Mouse (Mus musculus) liver, embryonic 14.5 days (tissue): ENCODE measurements around the gene E130116L18Rik. TPM values are rescaled to one million over a fixed set of nuclear protein-coding genes. Genes with fewer than 3 reads are reported as not detected.

ENCODE experiments used
- ATAC-seq: fragments of 200-750 bp; cut with Nextera tagmentation; 2 replicates; pipeline ENCODE4 v1.8.0; 2017; ENCODE audit warnings: moderate number of reproducible peaks, mild to moderate bottlenecking, moderate library complexity; ENCODE audit not compliant: insufficient read depth
- DNase-seq, 3 experiments: peaks; one replicate each; pipeline ENCODE4 v3.0.0-alpha.2; 2012 to 2013; ENCODE audit warnings: low read depth in 3 of 3, low spot score in 3 of 3
- H3K27ac ChIP-seq: fragments of 300-500 bp; sonication (generic); 2 replicates; pipeline ENCODE4 v1.5.1; 2014; ENCODE audit warnings: moderate library complexity, mild to moderate bottlenecking, control low read depth, inconsistent platforms
- H3K27me3 ChIP-seq: fragments of 300-500 bp; sonication (generic); 2 replicates; pipeline ENCODE4 v1.6.1; 2014; ENCODE audit warnings: mild to moderate bottlenecking, low read length, moderate library complexity; ENCODE audit not compliant: control insufficient read depth, insufficient read depth
- H3K36me3 ChIP-seq: fragments of 300-500 bp; sonication (generic); replicated peaks from 2 replicates; pipeline ENCODE4 v1.6.1; 2014; ENCODE audit warnings: low read depth; ENCODE audit not compliant: control insufficient read depth, insufficient read depth
- H3K4me1 ChIP-seq, 2 experiments: fragments of 200-500 bp in 1 of 2; fragments of 300-500 bp in 1 of 2; sonication (generic) in 1 of 2; replicated peaks; 2 replicates each; pipeline ENCODE4 v1.6.1; 2012 to 2014; ENCODE audit warnings: antibody characterized with exemption in 1 of 2, inconsistent platforms in 1 of 2, low read length in 1 of 2; ENCODE audit not compliant: control insufficient read depth in 2 of 2, insufficient read depth in 2 of 2
- H3K4me2 ChIP-seq: fragments of 300-500 bp; sonication (generic); 2 replicates; pipeline ENCODE4 v1.6.1; 2014; ENCODE audit warnings: low read depth, mild to moderate bottlenecking, control low read depth, moderate library complexity
- H3K4me3 ChIP-seq, 2 experiments: fragments of 200-500 bp in 1 of 2; fragments of 300-500 bp in 1 of 2; sonication (generic) in 1 of 2; 2 replicates each; pipeline ENCODE4 v1.5.1; 2012 to 2014; ENCODE audit warnings: low read depth in 2 of 2, low read length in 2 of 2, mild to moderate bottlenecking in 2 of 2, control low read depth in 1 of 2, inconsistent platforms in 1 of 2, moderate library complexity in 1 of 2; ENCODE audit not compliant: insufficient read depth in 1 of 2
- H3K9ac ChIP-seq: fragments of 300-500 bp; sonication (generic); replicated peaks from 2 replicates; pipeline ENCODE4 v1.6.1; 2014; ENCODE audit warnings: mild to moderate bottlenecking, control low read depth, moderate library complexity
- H3K9me3 ChIP-seq: fragments of 300-500 bp; sonication (generic); 2 replicates; pipeline ENCODE4 v1.6.1; 2016; ENCODE audit warnings: low read length, mixed read lengths; ENCODE audit not compliant: control insufficient read depth
- CTCF ChIP-seq: IDR thresholded peaks from 2 replicates; pipeline ENCODE4 v1.5.1; 2016; ENCODE audit warnings: antibody characterized with exemption, low read depth, control low read depth
- EP300 ChIP-seq: IDR thresholded peaks from 2 replicates; pipeline ENCODE4 v1.6.1; 2016; ENCODE audit warnings: antibody characterized with exemption, low read depth
- WGBS: fragments of 180-500 bp; shearing (Covaris S2); extraction: QIAGEN DNeasy Blood & Tissue Kit; methylation state at CpG from one replicate; pipeline ENCODE4 v1.1.7; 2014; ENCODE audit not compliant: insufficient replicate concordance; 5-methylcytosine and 5-hydroxymethylcytosine counted together
- polyA plus RNA-seq, 2 experiments: library from polyadenylated mRNA; depleted of rRNA in 1 of 2; stranded (reverse) in 1 of 2; unstranded in 1 of 2; fragments of >200 nt; fragmentation: Nextera tagmentation in 1 of 2; extraction: Ambion mirVana in 1 of 2; gene quantifications; 2 replicates each; pipeline versions ENCODE4 v1.2.1 to v1.2.3; 2012 to 2014

The E130116L18Rik gene
- not detected in 2 replicates for polyA plus RNA-seq (2012; rRNA removed)
- polyA plus RNA-seq (2014; fragmentation: Nextera tagmentation; extraction: Ambion mirVana), result not detected in 2 replicates

- Histone ChIP-seq H3K4me2 (peak within 1 kb of the TSS; percentile 63), H3K9ac (peak within 1 kb of the TSS; percentile 51), H3K9me3 (no peaks in the 10 kb centered on the region), H3K4me1 (no peaks in the 10 kb centered on the region), H3K27me3 (peaks cover 10% of the 10 kb centered on the region), H3K4me3 (peak within 1 kb of the TSS; percentile 49 to 54), H3K36me3 (no peaks in the 10 kb centered on the region), H3K27ac (no peak within 1 kb of the TSS)
- DNase-seq (peak; percentile 26 to 45 (median 30)), ATAC-seq (peak; percentile 79)
- TF ChIP-seq EP300 (no peak), CTCF (no peak)
- WGBS, result 2% methylated on average over 72 of the region's 72 CpGs
Observed at GRCm38 (mm10) chr5:25222752-25223702, at the start of gene E130116L18Rik. Gene E130116L18Rik, minus strand, starts transcription at chr5:25223153.

DNA sequence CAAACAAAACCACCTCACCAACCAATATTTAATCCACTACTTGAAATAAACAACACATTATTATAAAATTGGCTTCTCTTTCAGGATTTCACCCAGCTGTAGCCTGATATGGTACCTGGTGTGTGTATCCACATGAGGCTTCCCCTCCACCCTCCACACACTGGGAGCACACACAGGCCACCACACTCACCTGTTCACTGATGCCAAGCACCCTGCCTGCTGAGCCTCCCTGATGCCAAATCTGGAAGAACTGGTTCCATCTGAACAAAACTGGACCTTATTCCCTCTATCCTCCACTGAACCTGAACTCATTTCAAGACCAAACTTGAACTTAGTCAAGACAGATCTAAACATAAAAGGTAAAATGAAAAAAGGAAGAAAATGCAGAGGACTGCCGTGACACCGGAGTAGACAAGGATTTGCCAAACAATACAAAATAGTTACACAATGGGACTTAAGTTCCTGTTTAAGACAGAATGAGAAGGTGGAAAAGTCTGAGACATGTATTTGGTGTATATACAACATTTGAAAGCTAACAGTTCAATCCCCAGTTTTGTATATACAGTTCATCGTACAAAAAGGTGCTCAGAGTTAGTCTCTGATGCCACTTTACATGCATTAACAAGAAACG is 45.4 kb upstream of the E130116L18Rik start:
- H3K4me2 ChIP-seq, result no peak overlapping the region
- H3K27ac ChIP-seq, result no peak overlapping the region
- DNase-seq (no peak), ATAC-seq (no peak)
- H3K4me3 ChIP-seq, result no peak overlapping the region
- TF ChIP-seq EP300, result no peak
- TF ChIP-seq CTCF, result no peak
- no peak overlapping the region for H3K9ac ChIP-seq
- H3K36me3 ChIP-seq, result no peaks in the 10 kb centered on the region
- WGBS, result 92% methylated on average over 4 of the region's 4 CpGs
- H3K4me1 ChIP-seq, result no peaks in the 10 kb centered on the region
- no peaks in the 10 kb centered on the region for H3K9me3 ChIP-seq
- no peaks in the 10 kb centered on the region for H3K27me3 ChIP-seq

DNA sequence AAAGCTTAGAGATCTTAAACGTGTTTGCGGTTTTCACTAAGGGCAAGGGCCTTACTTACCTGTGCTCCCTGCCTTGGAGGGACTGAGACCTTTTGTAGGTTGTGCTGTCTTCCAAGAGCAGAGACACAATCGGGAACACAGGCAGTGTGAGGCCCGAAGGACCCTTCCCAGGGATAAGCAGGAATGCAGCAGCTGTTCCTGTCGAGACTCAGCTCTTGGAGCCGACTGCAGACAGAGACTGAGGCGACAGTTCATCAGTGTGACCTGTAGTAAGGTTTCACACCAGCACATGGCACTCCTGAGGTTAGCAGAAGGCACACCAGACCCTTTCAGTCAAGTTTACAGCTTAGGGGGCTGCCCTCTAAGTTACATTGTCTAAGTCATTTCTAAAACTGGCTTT is 39.3 kb upstream of the E130116L18Rik start:
- TF ChIP-seq CTCF (no peak), EP300 (no peak)
- no peak overlapping the region for H3K4me3 ChIP-seq
- H3K27ac ChIP-seq, result no peak overlapping the region
- H3K27me3 ChIP-seq, result no peaks in the 10 kb centered on the region
- H3K4me2 ChIP-seq, result no peak overlapping the region
- no peaks in the 10 kb centered on the region for H3K4me1 ChIP-seq
- DNase-seq, result no peak
- WGBS, result 66% methylated on average over 7 of the region's 7 CpGs
- no peaks in the 10 kb centered on the region for H3K9me3 ChIP-seq
- H3K9ac ChIP-seq, result no peak overlapping the region
- no peak for ATAC-seq
- no peaks in the 10 kb centered on the region for H3K36me3 ChIP-seq

- Histone ChIP-seq H3K4me2 (no peak overlapping the region), H3K4me1 (no peaks in the 10 kb centered on the region), H3K36me3 (no peaks in the 10 kb centered on the region), H3K9ac (no peak overlapping the region), H3K27me3 (no peaks in the 10 kb centered on the region), H3K4me3 (no peak overlapping the region), H3K9me3 (no peaks in the 10 kb centered on the region), H3K27ac (no peak overlapping the region)
- no peak for ATAC-seq
- DNase-seq, result no peak
- WGBS, result 72% methylated on average over 6 of the region's 6 CpGs
- TF ChIP-seq EP300 (no peak), CTCF (no peak)
Observed at GRCm38 (mm10) chr5:25261452-25261851, 38.5 kb upstream of the E130116L18Rik start.

DNA sequence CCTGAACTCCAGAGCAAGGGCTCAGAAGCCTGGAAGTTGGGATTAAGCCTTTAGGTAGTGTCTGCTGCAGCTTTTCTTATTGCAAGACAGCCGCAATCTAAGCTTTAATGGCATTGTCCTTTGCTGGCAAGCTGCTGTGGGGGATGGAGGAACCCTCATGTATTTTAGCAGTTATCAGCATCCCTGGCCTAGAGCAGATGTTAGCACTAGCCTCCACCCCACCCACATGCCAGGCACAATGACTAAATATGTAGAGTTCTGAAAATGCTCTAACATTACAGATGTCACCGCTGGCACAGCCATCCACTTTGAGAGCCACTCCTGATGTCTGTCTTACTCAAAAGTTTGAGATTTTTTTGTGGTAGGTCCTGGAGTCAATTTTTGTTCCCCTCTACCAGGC is 33.7 kb upstream of the E130116L18Rik start:
- 68% methylated on average over 2 of the region's 2 CpGs for WGBS
- Histone ChIP-seq H3K4me2 (no peak overlapping the region), H3K9ac (no peak overlapping the region), H3K4me3 (no peak overlapping the region), H3K36me3 (no peaks in the 10 kb centered on the region), H3K9me3 (no peaks in the 10 kb centered on the region), H3K4me1 (peaks cover 0 to 6% of the 10 kb centered on the region in 2 experiments; a peak in 1 of 4 replicates), H3K27ac (no peak overlapping the region), H3K27me3 (no peaks in the 10 kb centered on the region)
- ATAC-seq, result no peak
- no peak for DNase-seq
- TF ChIP-seq EP300 (no peak), CTCF (no peak)
